Mouse (Mus musculus): ENCODE measurements around the gene Cdc42. TPM values are rescaled to one million over a fixed set of nuclear protein-coding genes. Genes with fewer than 3 reads are reported as not detected.

Gene Cdc42
- 869 and 879 TPM in 2 replicates for polyA plus RNA-seq (2015; fragmentation: Nextera tagmentation; extraction: Ambion mirVana)

DNA sequence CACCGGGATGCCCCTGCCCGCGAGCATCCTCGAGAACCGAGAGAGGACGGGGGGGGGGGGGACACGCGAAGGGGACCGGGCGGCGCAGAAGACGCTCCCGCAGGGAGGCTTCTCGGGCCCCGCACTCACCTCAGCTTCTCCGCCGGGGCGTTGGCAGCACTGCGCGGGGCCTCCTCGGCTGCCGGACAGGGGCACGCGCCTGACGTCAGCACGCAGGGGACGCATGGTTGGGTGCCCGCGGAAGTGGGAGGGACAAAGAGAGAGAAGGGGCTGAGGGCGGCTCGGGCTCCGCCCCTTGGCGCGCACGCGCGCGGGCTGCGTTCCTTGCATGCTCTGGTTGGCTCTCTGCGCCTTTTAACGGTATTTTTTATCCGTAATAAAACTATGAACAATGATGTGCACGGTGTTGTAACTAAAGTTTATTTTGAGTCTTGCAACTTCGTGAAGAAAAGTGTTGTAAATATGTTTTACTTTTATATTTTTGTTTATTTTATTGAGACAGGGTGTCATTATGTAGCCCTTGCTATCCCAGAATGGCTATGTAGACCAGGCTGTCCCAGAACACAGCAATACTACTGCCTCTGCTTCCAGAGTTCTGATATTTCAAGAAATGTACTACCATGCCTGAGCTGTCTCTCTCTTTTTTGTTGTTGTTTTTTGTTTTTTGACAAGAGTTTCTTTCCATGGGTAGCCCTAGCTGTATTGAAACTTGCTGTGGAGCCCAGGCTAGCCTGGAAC lies at the start of gene Cdc42:
TSS of gene Cdc42 (minus strand) at position 204 of the 738 bp plus-strand sequence.
- H3K9me3 ChIP-seq: no peaks in the 10 kb centered on the region
- peak; percentile 97 for ATAC-seq (ENCODE audit: low read depth)
- WGBS: under 1% methylated on average over 42 of the region's 44 CpGs
- H3K4me1 ChIP-seq (replicated peaks): peaks cover 35% of the 10 kb centered on the region
- no peaks in the 10 kb centered on the region for H3K36me3 ChIP-seq
- no peaks in the 10 kb centered on the region for H3K27me3 ChIP-seq
- peak within 1 kb of the TSS; percentile 99 for H3K27ac ChIP-seq (replicated peaks)
- peak within 1 kb of the TSS; percentile 99 for H3K9ac ChIP-seq
- peak within 1 kb of the TSS; percentile 97 for H3K4me3 ChIP-seq
- peak within 1 kb of the TSS; percentile 68 for H3K4me2 ChIP-seq

DNA sequence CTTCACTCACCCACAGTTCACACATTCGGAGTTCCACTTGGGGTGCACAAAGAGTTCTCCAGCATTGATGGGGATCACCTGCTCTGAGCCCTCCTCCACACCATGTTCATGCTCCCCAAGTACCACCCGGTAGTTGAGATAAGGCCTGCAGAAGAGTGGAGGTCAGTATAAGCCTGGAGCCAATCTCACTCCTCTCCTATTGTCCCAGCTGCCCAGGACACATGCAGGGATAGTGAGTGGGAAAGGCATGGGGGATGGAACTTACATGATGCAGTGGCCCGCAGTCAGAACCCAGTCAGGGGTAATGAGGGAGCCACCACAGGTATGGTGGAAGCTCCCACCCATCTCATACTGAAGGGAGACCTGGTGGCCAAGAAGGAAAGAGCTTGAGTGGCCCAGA lies 48.1 kb upstream of the Cdc42 start:
- Histone ChIP-seq H3K27ac (replicated peaks) (no peak overlapping the region), H3K27me3 (no peaks in the 10 kb centered on the region), H3K36me3 (no peaks in the 10 kb centered on the region), H3K9ac (no peak overlapping the region), H3K9me3 (no peaks in the 10 kb centered on the region), H3K4me2 (no peak overlapping the region), H3K4me1 (replicated peaks) (no peaks in the 10 kb centered on the region), H3K4me3 (no peak overlapping the region)
- no peak for ATAC-seq (ENCODE audit: low read depth)
- WGBS: 95% methylated on average over 3 of the region's 3 CpGs

DNA sequence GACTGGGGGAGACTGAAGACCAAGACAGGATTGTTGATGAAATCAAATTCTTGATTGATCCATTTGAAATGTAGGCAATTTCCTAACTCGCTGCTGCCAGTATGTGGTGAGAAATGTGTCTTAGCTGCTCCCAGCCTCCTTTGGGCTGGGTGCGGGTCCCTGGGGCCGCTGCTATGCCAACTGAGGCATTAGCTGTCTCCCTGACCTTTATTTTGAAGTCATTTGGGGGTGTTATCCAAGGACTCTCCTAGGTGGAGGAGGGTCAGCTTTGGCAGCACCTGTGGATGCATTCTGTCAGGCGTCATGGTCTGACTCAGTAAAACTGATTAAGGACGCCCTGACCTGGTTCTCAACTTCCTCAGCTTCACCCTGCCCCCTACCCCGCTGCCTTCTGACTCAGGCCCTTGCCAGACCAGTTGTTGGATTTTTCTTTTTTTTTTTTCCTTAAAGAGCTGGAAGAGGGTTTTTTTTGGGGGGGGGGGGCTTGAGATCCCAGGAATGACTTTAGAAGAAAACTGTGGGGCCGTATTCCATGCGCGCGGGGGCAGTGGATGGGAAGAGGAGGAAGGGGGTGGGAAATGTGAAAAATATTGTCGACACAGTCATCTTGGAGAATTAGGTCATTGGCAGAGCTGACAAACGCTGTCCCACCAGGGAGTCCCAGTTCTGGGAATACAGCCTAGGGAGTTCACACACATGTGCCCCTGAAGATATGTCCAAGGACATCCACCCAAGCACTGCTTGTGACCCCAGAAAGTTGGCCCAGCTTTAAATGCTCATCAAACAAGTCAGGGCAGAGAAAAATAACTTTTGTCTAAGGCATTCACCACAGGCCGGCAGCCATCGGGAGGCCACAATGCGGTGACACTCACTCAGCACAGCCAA lies 39.4 kb upstream of the Cdc42 start:
- Histone ChIP-seq H3K4me2 (no peak overlapping the region), H3K4me3 (no peak overlapping the region), H3K9me3 (no peaks in the 10 kb centered on the region), H3K4me1 (replicated peaks) (no peaks in the 10 kb centered on the region), H3K27ac (replicated peaks) (no peak overlapping the region), H3K9ac (no peak overlapping the region), H3K36me3 (no peaks in the 10 kb centered on the region), H3K27me3 (no peaks in the 10 kb centered on the region)
- no peak for ATAC-seq (ENCODE audit: low read depth)
- WGBS: 73% methylated on average over 15 of the region's 15 CpGs

DNA sequence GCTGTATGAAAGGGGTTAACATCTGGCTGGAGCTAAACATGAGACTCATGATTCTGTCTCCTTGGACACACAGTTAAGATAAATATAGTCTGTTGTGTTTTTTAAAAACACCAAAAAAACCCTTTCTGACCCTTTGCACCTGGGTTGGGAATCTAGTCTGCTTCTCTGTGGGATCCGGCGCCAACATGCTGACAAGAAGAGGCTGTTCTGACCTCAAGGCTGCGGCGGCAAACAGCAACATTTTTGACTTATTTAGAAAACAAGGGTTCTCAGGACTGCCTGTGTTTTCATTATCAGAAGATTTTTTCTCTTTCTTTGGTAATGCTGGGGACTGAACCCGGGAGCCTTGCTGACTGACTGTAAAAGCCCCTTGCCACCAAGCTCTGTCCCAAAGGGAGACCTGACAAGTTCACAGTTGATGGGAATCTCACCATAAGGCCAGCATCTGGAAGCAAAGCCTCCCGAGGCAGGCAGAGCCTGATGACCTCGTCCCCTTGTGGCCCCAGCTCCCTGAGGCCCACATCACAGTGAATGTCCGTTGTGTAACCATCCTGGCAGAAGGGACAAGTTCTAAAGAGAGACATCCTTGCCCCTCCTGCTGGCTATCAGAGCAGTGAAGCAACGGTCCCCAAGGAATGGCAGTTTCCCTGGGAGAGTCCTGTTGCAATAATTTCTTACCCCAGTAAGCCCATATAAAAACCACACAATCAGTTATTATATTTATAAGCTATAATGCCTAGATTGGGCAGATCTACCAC lies 36.0 kb upstream of the Cdc42 start:
- Histone ChIP-seq H3K27ac (replicated peaks) (no peak overlapping the region), H3K4me2 (no peak overlapping the region), H3K4me3 (no peak overlapping the region), H3K9me3 (no peaks in the 10 kb centered on the region), H3K27me3 (no peaks in the 10 kb centered on the region), H3K9ac (no peak overlapping the region), H3K4me1 (replicated peaks) (peaks cover 10% of the 10 kb centered on the region), H3K36me3 (no peaks in the 10 kb centered on the region)
- 77% methylated on average over 9 of the region's 9 CpGs for WGBS
- ATAC-seq (ENCODE audit: low read depth): no peak

DNA sequence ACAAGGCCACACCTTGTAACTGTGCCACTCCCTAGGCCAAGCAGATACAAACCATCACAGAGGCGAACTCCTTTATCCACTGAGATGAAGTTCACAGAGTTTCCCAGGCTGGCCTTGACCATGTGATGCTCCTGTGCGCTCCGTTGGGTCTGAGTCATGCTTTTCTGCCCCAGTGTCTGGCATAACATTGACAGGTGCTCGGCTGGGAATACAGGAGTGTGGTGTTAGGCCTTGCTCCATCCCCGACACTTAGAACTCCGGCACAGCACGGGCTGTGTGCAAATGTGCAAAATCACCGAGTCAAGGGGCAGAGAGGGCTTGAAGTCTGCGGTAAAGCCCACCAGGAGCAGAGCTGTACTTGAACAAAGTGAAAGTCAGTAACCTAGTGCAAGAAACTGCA lies 35.4 kb upstream of the Cdc42 start:
- Histone ChIP-seq H3K27me3 (no peaks in the 10 kb centered on the region), H3K4me1 (replicated peaks) (peaks cover 10% of the 10 kb centered on the region), H3K9me3 (no peaks in the 10 kb centered on the region), H3K36me3 (no peaks in the 10 kb centered on the region), H3K27ac (replicated peaks) (no peak overlapping the region), H3K4me2 (no peak overlapping the region), H3K9ac (no peak overlapping the region), H3K4me3 (no peak overlapping the region)
- no peak for ATAC-seq (ENCODE audit: low read depth)
- WGBS: 86% methylated on average over 9 of the region's 9 CpGs

DNA sequence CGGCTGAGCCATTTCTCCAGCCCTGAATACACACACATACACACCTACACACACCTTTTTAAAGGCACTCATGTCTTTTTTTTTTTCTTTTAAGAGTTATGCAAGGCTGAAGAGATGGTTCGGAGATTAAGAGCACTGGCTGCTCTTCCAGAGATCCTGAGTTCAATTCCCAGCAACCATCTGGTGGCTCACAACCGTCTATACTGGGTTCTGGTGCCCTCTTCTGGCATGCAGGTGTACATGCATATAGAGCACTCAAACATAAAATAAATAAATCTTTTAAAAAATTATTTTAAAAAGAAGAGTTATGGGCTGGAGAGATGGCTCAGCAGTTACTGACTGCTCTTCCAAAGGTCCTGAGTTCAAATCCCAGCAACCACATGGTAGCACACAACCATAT lies 33.8 kb upstream of the Cdc42 start:
- H3K4me1 ChIP-seq (replicated peaks): peaks cover 19% of the 10 kb centered on the region
- 87% methylated on average over 3 of the region's 3 CpGs for WGBS
- ATAC-seq (ENCODE audit: low read depth): no peak
- no peak overlapping the region for H3K4me3 ChIP-seq
- H3K9me3 ChIP-seq: no peaks in the 10 kb centered on the region
- H3K27ac ChIP-seq (replicated peaks): no peak overlapping the region
- H3K27me3 ChIP-seq: no peaks in the 10 kb centered on the region
- no peak overlapping the region for H3K9ac ChIP-seq
- no peaks in the 10 kb centered on the region for H3K36me3 ChIP-seq
- no peak overlapping the region for H3K4me2 ChIP-seq

DNA sequence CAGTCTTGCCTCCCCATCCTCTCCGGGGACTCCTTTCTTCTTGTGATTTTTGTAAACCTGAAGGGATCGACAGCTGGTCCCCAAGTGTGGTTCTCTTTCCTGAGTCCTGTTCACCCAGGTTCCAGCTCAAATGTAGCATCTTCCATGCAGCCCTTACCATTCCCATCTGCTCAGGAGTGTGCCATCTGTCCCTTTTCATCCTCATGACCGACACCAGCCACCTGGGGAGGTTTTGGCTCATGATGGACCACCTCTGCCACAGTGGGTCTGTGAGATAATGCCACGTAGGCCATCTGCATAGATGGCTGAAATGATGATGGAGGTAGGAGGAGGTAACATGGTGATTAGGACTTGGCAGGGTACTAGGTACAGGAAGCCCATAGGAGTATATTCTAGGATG lies 32.7 kb upstream of the Cdc42 start:
- Histone ChIP-seq H3K27ac (replicated peaks) (no peak overlapping the region), H3K4me2 (no peak overlapping the region), H3K4me3 (no peak overlapping the region), H3K9me3 (no peaks in the 10 kb centered on the region), H3K36me3 (no peaks in the 10 kb centered on the region), H3K4me1 (replicated peaks) (peaks cover 19% of the 10 kb centered on the region), H3K27me3 (no peaks in the 10 kb centered on the region), H3K9ac (no peak overlapping the region)
- WGBS: 83% methylated on average over 4 of the region's 4 CpGs
- no peak for ATAC-seq (ENCODE audit: low read depth)

DNA sequence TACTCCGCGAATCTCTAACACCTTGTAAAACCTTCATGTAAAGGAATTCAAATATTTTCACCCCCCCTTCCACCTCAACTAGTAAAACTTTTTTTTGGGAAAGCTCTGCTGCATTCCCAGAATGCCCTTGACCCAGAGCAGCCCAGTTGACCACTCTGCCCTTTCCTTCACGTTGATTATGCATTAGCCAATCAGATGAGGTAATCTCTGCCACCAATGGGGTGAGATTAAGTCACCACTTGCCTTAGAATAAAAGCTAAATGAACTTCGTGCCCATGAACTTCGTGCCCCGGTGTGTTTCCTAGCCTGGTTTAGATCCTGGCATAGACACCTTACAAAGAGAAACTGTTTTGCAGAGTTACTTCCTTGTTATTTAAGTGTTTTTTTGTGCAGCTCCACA lies 31.5 kb upstream of the Cdc42 start:
- 47% methylated on average over 6 of the region's 6 CpGs for WGBS
- H3K9ac ChIP-seq: peak overlapping the region; percentile 80; the same call in 1 of the 2 replicates
- H3K27ac ChIP-seq (replicated peaks): no peak overlapping the region
- H3K36me3 ChIP-seq: no peaks in the 10 kb centered on the region
- no peaks in the 10 kb centered on the region for H3K27me3 ChIP-seq
- H3K4me2 ChIP-seq: peak overlapping the region; percentile 87
- no peak for ATAC-seq (ENCODE audit: low read depth)
- H3K9me3 ChIP-seq: no peaks in the 10 kb centered on the region
- peaks cover 19% of the 10 kb centered on the region for H3K4me1 ChIP-seq (replicated peaks)
- H3K4me3 ChIP-seq: peak overlapping the region; percentile 76

DNA sequence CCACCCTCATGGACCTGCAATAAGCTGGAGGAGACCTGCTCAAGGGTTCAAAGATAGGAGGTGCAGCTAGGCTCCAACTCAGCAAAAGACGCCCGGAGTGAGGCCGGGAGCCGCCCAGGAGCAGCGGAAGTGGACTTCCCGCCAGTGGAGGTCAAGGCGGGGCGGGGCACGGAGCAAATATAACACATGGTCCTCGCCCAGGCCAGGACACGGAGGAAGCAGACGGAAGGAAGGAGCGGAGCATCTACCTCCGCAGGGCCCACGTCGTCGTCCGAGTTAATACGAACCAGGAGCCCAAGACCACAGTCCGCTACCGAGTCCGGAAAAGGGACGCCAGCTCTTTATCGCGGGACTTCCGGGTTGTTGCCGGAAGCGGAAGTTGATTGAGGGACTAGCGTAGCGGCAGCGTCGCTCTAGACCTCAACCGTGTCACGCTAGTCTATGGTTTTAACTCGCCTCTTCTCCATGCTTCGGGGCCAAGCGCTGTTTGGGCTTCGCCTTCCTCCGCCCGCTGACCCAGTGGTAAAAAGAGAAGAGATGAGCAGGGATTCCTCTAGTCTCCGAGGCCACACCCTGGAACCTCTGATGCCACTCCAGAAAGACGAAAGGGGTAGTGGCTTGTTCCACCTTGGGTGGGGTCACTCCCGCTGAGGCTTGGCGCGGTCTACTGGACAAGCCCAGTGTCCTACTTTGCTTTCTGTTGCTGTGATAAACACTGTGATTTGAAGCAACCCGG lies 30.7 kb upstream of the Cdc42 start:
- WGBS: 1% methylated on average over 46 of the region's 46 CpGs
- H3K27me3 ChIP-seq: no peaks in the 10 kb centered on the region
- peak overlapping the region; percentile 87 for H3K4me2 ChIP-seq

DNA sequence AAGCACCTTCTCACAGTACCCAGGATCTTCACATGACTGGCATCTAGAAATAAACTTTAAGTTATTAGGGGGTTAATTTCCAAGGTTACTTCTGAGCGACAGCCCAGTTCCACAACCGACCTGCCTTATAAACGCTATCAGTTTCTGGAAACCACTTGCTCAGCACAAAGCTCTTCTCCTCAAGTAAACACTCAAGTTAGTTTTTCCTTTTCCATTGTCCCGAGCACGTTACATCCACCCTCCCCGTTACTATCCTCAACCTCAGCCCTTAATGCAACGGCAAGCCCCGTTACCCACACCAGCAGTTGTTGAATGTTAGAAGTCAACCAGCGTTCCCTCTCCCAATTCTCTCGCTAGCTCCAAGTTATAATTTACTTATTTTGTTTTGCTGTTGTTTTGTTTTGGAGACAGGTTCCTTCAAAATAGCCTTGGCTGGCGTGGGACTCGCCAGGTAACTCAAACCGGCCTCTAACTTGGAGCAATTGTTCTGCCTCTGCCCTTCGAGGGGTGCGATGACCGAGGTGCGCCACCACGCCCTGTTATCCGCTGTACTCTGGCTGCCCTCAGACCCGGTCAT lies 30.1 kb upstream of the Cdc42 start:
- peak overlapping the region; percentile 80 for H3K9ac ChIP-seq
- H3K9me3 ChIP-seq: no peaks in the 10 kb centered on the region
- ATAC-seq (ENCODE audit: low read depth): peak; percentile 75; the same call in 1 of the 2 replicates

More for the DNA sequence above, 30.7 kb upstream of the Cdc42 start:
- H3K27ac ChIP-seq (replicated peaks): peak overlapping the region; percentile 89
- peak; percentile 95 for ATAC-seq (ENCODE audit: low read depth)
- H3K4me1 ChIP-seq (replicated peaks): peaks cover 19% of the 10 kb centered on the region
- H3K4me3 ChIP-seq: peak overlapping the region; percentile 76
- no peaks in the 10 kb centered on the region for H3K9me3 ChIP-seq
- no peaks in the 10 kb centered on the region for H3K36me3 ChIP-seq
- peak overlapping the region; percentile 80 for H3K9ac ChIP-seq

More for the DNA sequence above, 30.1 kb upstream of the Cdc42 start:
- H3K36me3 ChIP-seq: no peaks in the 10 kb centered on the region
- H3K4me2 ChIP-seq: peak overlapping the region; percentile 87
- H3K27me3 ChIP-seq: no peaks in the 10 kb centered on the region
- WGBS: under 1% methylated on average over 20 of the region's 20 CpGs
- H3K27ac ChIP-seq (replicated peaks): peak overlapping the region; percentile 89
- H3K4me1 ChIP-seq (replicated peaks): peaks cover 19% of the 10 kb centered on the region
- peak overlapping the region; percentile 76 for H3K4me3 ChIP-seq

Measured in neural tube, embryonic 13.5 days (tissue).